Mouse (Mus musculus): Measurements from ENCODE around the gene Rasal2.

GRCm38 (mm10) chr1:157411341-157411710, 1.1 kb downstream of the Rasal2 start:
- TF ChIP-seq CTCF (IDR thresholded peaks at IDR 0.05) = no peak
- TF ChIP-seq EP300 (IDR thresholded peaks at IDR 0.05) = no peak
